Mouse (Mus musculus) telencephalon, adult 2 months (tissue): Measurements from ENCODE around the gene Dyrk1a.

Experiments
- DNase-seq: peaks from one replicate; pipeline ENCODE4 v3.0.0-alpha.2; 2011; ENCODE audit warnings: low read depth, low spot score

The Dyrk1a gene

DNA sequence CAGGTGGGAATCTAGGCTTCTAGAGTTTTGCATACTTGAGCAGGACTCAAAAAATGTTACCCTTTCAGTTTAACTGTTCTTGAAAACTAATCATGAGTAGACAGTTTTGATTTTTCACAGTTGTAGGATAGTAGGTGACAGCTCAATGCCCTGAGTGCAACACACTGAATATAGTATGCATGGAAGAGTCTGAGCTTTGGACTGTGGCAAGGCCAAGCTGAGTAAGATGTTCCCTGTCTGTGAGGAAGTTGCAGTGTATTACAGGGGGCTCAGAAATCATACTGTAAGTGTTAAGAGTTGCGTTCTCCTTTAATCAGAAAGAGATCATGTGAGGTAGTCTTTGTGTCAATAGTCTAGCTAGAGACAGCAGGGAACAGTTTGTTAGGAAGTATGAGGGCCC lies 20.4 kb downstream of the Dyrk1a start:
- DNase-seq: no peak

DNA sequence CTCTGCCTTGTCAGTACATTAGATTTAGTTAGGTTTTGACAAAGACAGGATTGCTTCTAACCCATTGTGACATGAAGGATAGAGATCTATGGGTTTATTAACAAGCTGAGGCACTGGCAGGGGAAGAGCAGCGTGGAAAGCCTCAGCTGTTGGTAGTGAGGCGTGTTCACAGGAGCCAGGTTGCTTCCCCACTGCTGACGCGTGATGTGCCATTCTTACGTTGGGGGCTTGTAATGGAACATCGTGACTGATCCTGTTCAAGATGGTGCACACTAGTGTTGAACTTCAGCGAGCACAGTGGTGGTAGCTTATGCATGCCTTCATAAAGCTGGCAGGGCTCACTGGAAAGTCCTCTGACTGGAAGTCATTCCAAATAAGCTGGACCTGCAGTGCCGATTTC lies 21.2 kb downstream of the Dyrk1a start:
- no peak for DNase-seq

DNA sequence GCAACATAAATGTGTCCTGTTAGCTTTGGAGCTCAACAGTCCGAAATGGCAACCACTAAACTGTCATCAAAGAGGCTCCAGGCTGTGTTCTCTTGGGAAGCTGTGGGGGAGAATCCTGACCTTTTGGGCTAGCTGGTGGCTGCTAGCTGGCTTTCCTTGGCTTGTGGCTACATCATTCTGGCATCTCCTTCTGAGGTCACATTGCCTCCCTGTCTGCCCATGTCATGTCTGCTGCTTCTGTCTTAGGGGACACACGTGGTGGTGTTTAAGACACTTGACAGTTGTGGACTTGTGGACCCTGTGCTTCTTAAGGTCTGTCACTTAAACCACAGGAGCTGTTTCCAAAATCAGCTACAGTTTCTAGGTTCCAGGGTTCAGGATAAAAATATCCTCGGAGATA lies 21.7 kb downstream of the Dyrk1a start:
- no peak for DNase-seq

DNA sequence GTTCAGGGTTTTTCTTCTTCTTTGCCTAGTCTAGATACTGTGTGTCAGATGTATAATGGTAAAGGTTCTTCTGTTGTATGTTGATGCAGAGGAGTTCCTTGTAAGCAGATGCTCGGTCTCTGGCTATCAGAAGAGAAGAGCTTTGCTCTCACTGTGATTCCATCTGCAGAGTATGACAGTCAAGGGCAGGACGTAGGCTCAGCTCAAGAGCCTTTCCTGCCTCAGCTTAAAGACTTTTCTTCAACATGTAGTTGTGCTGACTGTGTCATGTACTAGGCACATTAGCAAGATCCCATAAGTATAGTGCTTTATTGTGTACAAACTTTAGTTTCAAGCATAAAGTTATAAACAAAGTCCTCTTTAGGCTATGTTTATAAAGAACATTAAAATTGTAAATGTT lies 26.8 kb downstream of the Dyrk1a start:
- DNase-seq: no peak

DNA sequence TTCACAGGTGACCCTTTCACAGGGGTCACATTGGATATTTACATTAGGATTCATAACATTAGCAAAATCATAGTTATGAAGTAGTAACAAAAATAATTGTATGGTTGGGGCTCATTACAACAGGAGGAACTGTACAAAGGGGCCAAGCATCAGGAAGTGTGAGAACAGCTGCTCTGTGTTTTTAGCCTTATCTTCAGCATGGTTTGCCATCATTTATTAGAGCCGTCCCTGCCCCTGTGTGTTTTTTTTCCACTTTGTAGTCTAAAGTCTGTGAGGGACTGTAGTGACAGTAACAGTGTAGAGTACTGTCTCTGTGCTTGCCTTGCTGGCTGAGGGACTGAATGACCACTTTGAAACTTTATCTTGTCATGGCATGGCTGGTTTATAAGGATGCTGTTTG lies 27.8 kb downstream of the Dyrk1a start:
- DNase-seq: no peak

DNA sequence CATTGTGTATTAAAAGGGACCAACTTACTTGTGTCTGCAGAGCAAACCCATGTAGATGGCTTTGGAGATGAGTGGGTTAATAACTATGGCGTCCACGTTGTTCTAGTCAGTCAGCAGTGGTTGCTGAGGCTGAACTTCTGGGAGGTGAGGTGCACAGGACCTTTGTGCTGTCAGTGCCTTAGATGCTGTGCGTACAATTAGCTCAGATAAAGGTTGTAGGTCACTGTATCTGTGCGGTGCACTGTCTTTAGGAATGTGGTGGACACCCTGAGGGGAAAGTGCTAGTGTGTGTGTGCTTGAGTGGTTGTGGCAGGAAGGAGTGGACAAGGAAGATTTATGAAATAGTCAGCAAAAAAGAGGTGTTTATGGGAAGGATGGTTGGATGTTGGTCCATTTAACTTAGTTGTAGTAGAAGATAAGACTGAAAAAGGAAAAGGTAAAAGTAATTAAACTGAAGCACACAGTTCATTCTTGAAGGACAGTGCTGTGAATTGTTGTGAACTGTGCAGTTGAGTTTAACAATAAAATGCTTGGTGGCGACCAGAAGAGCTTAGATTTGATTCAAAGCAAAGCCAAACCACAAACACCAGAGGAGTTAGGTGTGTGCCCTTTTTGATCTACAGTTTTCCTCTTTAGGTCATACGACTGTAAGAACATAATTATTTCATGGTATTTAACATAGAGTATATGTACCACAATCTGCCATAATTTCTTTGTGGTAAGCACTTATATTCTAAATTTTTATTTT lies 30.3 kb downstream of the Dyrk1a start:
- no peak for DNase-seq

DNA sequence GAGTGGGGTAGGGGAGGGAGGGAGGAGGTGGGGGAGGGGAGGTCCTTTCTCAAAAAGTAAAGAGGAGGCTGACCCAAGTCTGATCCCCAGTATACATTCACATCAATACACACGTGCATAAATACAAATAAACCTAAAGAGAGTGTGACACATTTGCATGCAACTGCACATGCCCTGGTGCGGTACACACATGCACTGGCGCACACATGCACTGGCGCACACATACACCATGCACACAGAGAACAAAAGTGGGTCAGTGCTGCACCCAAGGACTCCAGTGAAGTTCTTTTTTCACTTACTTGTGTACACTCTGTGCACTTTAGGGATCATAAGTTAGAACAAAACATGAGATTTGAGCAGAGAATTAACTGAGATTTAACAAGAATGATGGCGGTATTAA lies 31.3 kb downstream of the Dyrk1a start:
- DNase-seq: no peak

DNA sequence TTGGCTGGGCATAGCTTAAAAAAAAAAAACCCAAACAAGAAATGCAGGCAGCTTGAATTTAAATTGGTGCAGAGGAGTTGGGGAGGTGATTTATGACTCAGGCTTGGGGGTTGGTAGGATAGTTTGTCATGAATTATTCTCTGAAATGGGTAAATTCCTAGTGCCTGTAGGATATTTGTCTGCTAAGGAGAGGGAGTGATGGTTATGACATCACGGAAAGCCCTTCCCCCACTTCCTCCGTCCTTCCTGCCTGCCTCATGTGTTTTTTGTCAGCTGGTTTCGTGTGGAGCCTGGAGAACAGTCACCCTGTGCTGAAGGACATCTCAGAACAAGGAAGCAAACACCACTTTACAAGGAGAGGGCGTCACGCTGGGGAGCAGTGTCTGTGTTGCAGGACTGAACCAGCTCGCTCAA lies 31.7 kb downstream of the Dyrk1a start:
- peak; percentile 73 for DNase-seq

DNA sequence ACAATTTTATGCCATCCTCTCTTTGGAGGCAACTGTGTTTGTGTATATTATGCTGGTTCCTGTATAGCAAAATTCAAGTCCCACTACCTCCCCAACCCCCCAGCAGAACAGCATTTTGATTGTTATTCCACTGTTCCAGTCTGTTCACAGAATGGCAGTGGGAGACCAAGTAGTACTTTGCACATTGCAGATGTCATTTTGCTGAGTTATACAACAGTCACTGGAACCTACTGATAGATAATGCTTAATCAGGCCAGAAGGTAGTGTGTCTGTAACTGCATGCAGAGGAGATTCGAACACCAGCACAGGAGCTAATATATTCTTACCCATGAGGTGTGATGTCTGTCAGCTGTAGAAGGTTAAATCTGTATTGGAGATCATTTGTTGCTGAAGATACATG lies 32.4 kb downstream of the Dyrk1a start:
- DNase-seq: no peak

DNA sequence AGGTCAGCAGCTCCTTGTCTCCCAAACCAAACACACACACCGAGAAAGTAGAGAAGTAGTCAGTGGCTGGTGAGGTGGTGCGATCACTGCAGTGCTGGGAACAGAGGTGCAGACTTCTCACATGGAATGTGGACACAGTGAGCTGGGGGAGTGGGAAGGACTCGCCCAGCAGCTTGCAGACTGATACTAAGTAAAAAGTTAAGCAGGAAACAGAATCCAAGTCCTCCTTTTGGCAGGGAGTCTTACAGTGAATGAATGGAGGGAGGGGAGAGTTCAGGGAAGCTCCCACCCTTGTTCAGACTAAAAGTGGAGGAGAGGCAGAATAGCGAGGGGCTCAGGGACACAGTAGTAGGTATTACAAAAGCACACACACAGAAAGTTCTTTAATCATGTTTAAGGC lies 32.9 kb downstream of the Dyrk1a start:
- no peak for DNase-seq

DNA sequence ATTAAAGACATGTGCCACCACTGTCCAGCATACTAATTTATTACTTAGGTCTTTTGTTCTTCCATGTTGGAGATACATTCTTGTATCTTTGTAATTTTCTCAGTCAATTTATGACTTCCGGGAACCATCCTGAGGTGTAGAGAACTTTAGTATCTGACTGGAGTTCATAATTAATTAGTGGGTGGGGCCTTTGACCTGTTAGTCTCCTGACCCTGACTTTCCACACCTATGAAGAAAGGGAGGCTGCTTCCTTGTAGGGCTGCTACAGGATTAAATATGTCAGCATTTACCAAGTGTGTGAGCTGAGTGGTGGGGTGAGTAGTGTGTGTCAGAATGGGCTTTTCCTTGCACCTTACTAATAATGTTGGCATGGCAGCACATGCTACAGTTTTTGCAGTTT lies 36.4 kb downstream of the Dyrk1a start:
- DNase-seq: no peak

DNA sequence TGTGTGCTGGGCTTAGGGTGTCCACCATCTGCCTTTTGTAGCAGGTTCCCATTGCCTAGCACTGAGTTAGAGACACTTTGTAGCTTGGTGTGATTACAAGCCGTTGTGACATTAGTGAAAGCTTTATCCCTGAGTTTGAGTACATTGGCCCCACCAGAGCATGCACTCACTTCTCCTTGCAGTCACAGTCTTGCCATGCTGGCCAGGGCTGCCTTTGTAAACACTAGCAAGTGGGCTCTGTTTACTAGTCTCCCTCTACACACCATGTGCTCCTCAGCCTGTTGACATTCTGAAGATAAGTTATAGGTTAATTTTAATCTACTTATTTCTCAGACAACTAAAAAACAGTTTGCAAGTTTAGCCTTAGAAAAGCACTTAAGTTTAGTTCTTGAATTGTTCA lies 37.7 kb downstream of the Dyrk1a start:
- DNase-seq: no peak

DNA sequence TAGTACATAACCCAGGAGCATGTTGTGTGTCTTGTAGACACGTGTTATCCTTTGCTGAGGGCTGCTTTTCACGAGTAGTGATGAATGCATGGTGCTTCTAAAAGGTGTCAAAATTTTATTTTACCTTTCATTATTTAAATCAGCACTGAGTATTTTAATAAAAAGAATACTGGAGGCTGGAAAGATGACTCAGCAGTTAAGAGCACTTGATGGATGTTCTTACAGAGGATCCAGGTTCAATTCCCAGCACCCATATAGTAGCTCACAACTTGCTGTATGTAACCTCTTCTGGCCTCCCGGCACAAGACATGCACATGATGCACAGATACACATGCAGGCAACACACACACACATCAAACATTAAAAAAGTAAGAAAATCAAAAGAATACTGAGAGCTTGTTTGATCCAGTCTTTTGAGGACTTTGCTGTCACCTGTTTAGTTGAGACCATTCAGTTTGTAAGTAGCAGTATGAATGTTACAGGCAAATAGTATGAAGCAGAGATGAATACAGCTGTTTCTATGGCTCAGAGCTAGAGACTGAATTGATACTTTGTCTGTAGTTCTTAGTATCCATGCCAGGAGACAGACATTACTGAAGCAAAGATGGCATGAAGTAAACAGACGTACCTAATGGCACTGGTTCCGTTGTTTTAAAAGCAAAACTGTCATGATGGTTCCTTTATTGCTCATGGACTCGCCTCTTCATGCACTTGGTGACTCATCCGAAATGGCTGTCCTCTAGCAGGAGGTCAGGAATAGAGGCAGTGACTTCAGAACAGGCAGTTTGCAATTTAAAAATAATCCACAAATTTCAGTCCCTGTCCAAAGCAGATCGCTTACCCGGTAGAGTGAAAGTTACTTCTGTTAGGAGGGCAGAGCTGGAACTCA lies 39.1 kb downstream of the Dyrk1a start:
- no peak for DNase-seq

DNA sequence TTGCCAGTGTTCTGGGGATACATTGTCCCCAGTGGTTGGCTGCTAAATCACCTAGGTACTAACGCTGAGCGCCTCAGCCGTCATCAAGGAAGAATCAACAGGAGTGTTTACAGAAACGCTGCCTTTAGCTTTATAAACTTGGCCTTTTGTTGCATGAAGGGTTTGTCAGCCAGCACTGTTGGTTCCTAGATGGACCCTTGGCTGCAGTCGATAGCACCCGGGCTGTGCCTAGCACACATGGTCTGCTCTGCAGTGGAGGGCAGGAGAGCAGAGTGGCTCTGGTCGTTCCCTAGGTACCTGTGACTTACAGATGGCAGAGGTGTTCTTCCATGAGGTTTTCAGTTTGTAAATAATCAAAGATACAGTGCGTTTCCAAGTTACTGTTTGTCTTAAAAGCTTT lies 42.8 kb downstream of the Dyrk1a start:
- DNase-seq: no peak

DNA sequence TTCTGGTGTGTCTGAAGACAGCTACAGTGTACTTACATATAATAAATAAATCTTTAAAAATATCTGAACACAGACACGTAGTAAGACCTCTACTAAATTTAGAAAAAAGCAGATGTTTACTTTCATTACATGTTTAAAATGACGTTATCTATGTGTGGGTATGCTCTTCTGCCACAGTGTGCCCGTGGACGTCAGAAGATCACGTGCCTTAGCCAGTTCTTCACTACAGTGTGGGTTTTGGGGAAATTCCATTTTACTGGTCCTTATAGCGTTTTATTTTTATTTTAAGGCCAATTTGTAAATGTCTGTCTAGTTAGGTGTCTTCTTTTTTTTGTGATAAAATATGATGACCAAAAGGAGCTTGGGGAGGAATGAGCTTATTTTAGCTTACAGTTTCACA lies 47.4 kb downstream of the Dyrk1a start:
- DNase-seq: no peak

DNA sequence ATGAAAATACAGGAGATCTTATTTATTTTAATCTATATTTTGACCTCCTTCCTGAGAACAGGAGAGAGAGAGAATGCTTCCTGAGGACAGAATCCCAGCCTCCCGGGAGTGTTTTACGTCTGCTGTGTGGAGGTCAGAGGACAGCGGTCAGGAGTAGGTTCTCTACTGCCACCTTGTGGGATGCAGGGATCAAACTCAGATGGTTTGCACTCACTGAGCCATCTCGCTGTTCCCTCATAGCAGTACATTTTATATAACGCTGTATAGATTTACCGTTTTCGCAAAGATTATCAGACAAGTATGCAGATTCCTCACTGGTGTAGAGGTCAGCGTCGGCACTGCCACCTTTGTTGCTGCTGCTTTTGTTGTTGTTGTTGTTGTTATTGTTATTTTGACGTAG lies 48.7 kb downstream of the Dyrk1a start:
- peak; percentile 44 for DNase-seq

DNA sequence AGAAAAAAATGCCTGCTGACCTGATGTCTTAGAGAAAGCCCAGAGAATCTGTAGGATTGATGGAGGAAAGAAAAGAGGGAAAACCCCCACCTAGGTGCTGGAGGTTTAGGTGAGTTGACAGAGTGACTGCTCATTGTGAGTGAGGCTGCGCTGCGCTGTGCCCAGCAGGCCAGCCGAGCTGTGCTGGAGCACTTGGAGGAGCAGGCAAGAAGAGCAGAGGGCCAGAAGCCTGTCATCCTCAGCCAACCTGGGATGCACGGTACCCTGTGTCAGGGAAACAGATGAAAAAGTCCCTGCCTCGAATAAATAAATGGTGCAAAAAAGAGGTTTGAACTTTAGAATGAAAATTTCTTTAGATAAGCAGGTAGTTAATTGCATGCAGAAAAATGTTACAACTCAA lies 49.5 kb downstream of the Dyrk1a start:
- DNase-seq: no peak

DNA sequence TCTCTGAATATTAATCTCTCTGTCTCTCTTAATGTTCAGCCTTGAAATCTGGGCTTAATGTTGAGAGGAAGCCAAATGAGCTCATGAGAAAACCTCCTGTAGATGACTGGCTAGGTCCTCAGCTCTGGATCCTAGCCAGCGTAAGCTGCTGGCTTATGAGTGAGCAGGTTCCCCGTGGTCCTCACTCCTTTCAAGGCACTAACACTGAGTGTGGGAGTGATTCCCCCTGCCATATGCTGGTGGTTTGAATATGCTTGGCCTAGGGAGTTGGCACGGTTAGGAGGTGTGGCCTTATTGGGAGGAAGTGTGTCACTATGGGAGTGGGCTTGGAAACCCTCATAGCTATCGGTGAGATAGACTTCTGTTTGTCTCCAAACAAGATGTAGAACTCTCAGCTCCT lies 55.1 kb downstream of the Dyrk1a start:
- DNase-seq: no peak

DNA sequence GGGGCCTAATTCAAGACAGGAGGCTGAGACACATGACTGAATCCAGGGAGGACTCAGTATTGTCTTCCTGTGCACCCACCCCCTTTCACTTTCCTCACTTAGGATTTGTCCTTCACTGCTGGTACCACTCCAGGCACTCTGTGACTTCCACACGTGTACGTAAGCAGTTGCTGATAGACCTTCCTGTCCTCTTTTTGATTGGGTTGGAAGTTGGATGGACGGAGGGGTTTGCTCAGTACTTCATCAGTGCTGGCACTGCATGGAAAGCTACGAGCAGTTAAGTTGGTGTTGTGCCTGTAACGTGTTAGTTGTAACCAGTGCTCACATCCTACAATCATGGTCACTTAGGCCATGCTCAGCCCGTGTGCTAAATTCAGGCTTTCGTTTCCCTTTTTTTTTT lies 55.8 kb downstream of the Dyrk1a start:
- no peak for DNase-seq

DNA sequence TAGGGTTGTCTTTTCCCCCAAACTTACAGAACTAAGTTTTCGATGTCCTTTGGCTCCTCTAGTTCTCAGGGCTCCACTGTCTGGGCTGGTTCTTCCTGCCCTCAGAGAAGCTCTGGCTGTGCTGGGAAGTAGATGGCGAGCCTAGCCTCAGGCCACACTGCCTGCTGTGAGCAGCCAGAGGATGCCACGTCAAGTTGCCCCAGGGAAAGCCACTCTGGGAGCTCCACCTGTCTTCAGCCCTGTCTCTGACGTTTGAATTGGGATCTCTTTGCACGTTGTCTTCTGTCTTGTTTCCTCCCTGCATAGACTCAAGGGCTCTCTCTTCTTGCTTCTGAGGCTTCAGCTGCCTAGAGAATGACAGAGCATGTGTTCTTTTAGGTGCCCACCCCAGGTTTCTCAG lies 57.9 kb downstream of the Dyrk1a start:
- DNase-seq: no peak

DNA sequence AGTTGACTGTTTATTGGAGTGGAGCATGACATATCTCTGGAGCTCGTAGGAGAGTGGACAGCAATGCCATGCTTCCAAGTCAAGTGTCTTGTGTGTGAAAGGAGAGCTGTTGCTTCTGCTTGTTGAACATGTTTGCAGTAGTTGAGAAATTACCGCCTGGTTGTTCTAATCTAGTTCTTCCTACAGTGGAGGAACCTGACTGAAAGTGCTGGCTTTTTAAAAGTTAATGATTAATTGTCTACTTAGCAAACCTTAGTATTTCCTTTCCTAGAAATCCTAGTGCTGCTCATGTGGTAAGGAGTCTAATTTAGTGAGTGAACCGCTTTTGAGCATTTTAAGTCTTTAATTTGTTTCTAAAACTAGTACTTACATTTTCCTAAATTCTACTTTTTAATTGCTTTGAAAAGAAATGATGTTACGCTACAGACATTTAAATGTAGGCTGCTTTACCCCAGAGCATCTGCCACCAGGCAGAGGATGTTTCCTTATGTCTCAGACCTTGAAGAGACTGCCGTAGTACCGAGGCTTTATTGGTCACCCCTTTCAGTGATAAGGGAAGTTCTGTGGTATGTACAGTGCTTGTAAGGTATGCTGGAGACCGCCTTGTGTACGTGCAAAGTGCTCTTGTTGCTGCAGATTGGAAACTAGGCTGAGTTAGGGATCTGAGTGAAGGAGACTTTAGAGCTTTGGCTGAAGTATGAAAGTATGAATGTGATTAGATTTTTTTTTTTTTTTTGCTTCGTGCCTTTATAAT lies 59.3 kb downstream of the Dyrk1a start:
- no peak for DNase-seq

DNA sequence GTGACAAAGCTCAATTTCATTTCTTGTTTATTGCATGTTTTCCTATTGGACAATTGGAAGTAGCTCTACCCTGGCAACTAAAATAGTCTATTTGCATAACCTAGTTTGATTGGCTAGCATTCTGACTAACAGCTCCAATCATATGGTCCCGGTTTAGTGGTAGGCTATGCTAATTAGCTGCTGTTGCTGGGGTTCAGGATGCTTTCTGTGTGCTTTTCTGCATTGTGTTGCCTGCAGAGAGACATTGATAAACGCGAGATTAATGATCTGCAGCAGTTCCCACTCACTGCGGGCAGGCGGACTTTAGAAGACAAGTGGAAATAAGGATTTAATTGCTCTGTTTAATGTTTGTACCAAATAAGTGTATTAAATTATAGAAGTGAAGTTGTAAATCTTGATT lies 62.2 kb downstream of the Dyrk1a start:
- DNase-seq: peak; percentile 80
